Mouse (Mus musculus): Measurements from ENCODE around the gene Fam187b. TPM values are rescaled to one million over a fixed set of nuclear protein-coding genes. Genes with fewer than 3 reads are reported as not detected.

Gene Fam187b
- polyA plus RNA-seq, 1 experiment from 2014 or later, result 9.5 TPM

GRCm38 (mm10) chr7:31035291-31035690 is 61.7 kb downstream of the Fam187b start:
- no peak overlapping the region for H3K4me2 ChIP-seq (replicated peaks; ENCODE audit: low read depth, low read length)
- no peaks in the 10 kb centered on the region for H3K9me3 ChIP-seq (ENCODE audit: low read length)
- H3K4me3 ChIP-seq (ENCODE audit: low read depth, low read length), result no peak overlapping the region
- DNase-seq (ENCODE audit: low spot score) (no peak), ATAC-seq (no peak)
- no peak overlapping the region for H3K27ac ChIP-seq (ENCODE audit: low read length)
- 68% methylated on average over 11 of the region's 11 CpGs for WGBS
- no peaks in the 10 kb centered on the region for H3K27me3 ChIP-seq (replicated peaks; ENCODE audit: insufficient read depth, low read length)
- no peak overlapping the region for H3K9ac ChIP-seq (replicated peaks; ENCODE audit: low read depth)
- no peak for TF ChIP-seq EP300 (IDR thresholded peaks at IDR 0.05)
- TF ChIP-seq CTCF (IDR thresholded peaks at IDR 0.05), result no peak
- H3K36me3 ChIP-seq (ENCODE audit: insufficient read depth, low read length), result no peaks in the 10 kb centered on the region
- no peaks in the 10 kb centered on the region for H3K4me1 ChIP-seq (ENCODE audit: insufficient read depth, low read depth, low read length)

GRCm38 (mm10) chr7:31036917-31037316 is 63.3 kb downstream of the Fam187b start:
- DNase-seq (ENCODE audit: low spot score) (no peak), ATAC-seq (no peak)
- H3K4me1 ChIP-seq (ENCODE audit: insufficient read depth, low read depth, low read length), result no peaks in the 10 kb centered on the region
- H3K9me3 ChIP-seq (ENCODE audit: low read length), result no peaks in the 10 kb centered on the region
- no peaks in the 10 kb centered on the region for H3K27me3 ChIP-seq (replicated peaks; ENCODE audit: insufficient read depth, low read length)
- H3K4me2 ChIP-seq (replicated peaks; ENCODE audit: low read depth, low read length), result no peak overlapping the region
- no peak overlapping the region for H3K9ac ChIP-seq (replicated peaks; ENCODE audit: low read depth)
- H3K27ac ChIP-seq (ENCODE audit: low read length), result no peak overlapping the region
- no peaks in the 10 kb centered on the region for H3K36me3 ChIP-seq (ENCODE audit: insufficient read depth, low read length)
- TF ChIP-seq EP300 (IDR thresholded peaks at IDR 0.05) (no peak), CTCF (IDR thresholded peaks at IDR 0.05) (no peak)
- H3K4me3 ChIP-seq (ENCODE audit: low read depth, low read length), result no peak overlapping the region
- 71% methylated on average over 7 of the region's 7 CpGs for WGBS

GRCm38 (mm10) chr7:31037675-31038074 is 64.1 kb downstream of the Fam187b start:
- no peak for ATAC-seq
- TF ChIP-seq EP300 (IDR thresholded peaks at IDR 0.05) (no peak), CTCF (IDR thresholded peaks at IDR 0.05) (no peak)
- 55% methylated on average over 2 of the region's 2 CpGs for WGBS
- Histone ChIP-seq H3K4me2 (replicated peaks; ENCODE audit: low read depth, low read length) (no peak overlapping the region), H3K36me3 (ENCODE audit: insufficient read depth, low read length) (no peaks in the 10 kb centered on the region), H3K9ac (replicated peaks; ENCODE audit: low read depth) (no peak overlapping the region), H3K9me3 (ENCODE audit: low read length) (no peaks in the 10 kb centered on the region), H3K27ac (ENCODE audit: low read length) (no peak overlapping the region), H3K4me3 (ENCODE audit: low read depth, low read length) (no peak overlapping the region), H3K4me1 (ENCODE audit: insufficient read depth, low read depth, low read length) (no peaks in the 10 kb centered on the region), H3K27me3 (replicated peaks; ENCODE audit: insufficient read depth, low read length) (no peaks in the 10 kb centered on the region)
- DNase-seq (ENCODE audit: low spot score), result no peak

- no peaks in the 10 kb centered on the region for H3K36me3 ChIP-seq (ENCODE audit: insufficient read depth, low read length)
- no peak overlapping the region for H3K9ac ChIP-seq (replicated peaks; ENCODE audit: low read depth)
- no peak overlapping the region for H3K27ac ChIP-seq (ENCODE audit: low read length)
- ATAC-seq, result no peak
- no peak overlapping the region for H3K4me2 ChIP-seq (replicated peaks; ENCODE audit: low read depth, low read length)
- no peak for DNase-seq (ENCODE audit: low spot score)
- TF ChIP-seq CTCF (IDR thresholded peaks at IDR 0.05) (no peak), EP300 (IDR thresholded peaks at IDR 0.05) (no peak)
- WGBS, result 78% methylated on average over 4 of the region's 4 CpGs
- no peaks in the 10 kb centered on the region for H3K4me1 ChIP-seq (ENCODE audit: insufficient read depth, low read depth, low read length)
- H3K9me3 ChIP-seq (ENCODE audit: low read length), result no peaks in the 10 kb centered on the region
- no peaks in the 10 kb centered on the region for H3K27me3 ChIP-seq (replicated peaks; ENCODE audit: insufficient read depth, low read length)
- H3K4me3 ChIP-seq (ENCODE audit: low read depth, low read length), result no peak overlapping the region
These were observed 65.4 kb downstream of the Fam187b start for GRCm38 (mm10) chr7:31039011-31039410.

Other genes starting within 250 kb of the Fam187b start
- 179 and 193 TPM in 2 replicates for gene Tmem147, start 244.2 kb upstream of the Fam187b start, polyA plus RNA-seq (2015; fragmentation: Nextera tagmentation; extraction: Ambion mirVana)
- 0.18 and 0.21 TPM in 2 replicates for gene Gapdhs, start 230.1 kb upstream of the Fam187b start, polyA plus RNA-seq (2015; fragmentation: Nextera tagmentation; extraction: Ambion mirVana)
- gene Sbsn, start 222.3 kb upstream of the Fam187b start, polyA plus RNA-seq (2015; fragmentation: Nextera tagmentation; extraction: Ambion mirVana), result 6.7 and 7.3 TPM in 2 replicates
- gene Dmkn, start 210.0 kb upstream of the Fam187b start, polyA plus RNA-seq (2015; fragmentation: Nextera tagmentation; extraction: Ambion mirVana), result 65.2 and 74.3 TPM in 2 replicates
- 2.1 and 4.4 TPM in 2 replicates for gene Krtdap, start 185.9 kb upstream of the Fam187b start, polyA plus RNA-seq (2015; fragmentation: Nextera tagmentation; extraction: Ambion mirVana)
- 1.1 and 1.4 TPM in 2 replicates for gene Ffar2, start 150.0 kb upstream of the Fam187b start, polyA plus RNA-seq (2015; fragmentation: Nextera tagmentation; extraction: Ambion mirVana)
- not detected in 2 replicates for gene Ffar3, start 117.6 kb upstream of the Fam187b start, polyA plus RNA-seq (2015; fragmentation: Nextera tagmentation; extraction: Ambion mirVana)
- not detected in 2 replicates for gene Ffar1, start 112.2 kb upstream of the Fam187b start, polyA plus RNA-seq (2015; fragmentation: Nextera tagmentation; extraction: Ambion mirVana)
- gene Cd22, start 93.4 kb upstream of the Fam187b start, polyA plus RNA-seq (2015; fragmentation: Nextera tagmentation; extraction: Ambion mirVana), result 0.35 and 0.79 TPM in 2 replicates
- 1.2 and 1.8 TPM in 2 replicates for gene Mag, start 58.9 kb upstream of the Fam187b start, polyA plus RNA-seq (2015; fragmentation: Nextera tagmentation; extraction: Ambion mirVana)
- not detected in 2 replicates for gene Hamp2, start 49.1 kb upstream of the Fam187b start, polyA plus RNA-seq (2015; fragmentation: Nextera tagmentation; extraction: Ambion mirVana)
- not detected in 2 replicates for gene Hamp, start 29.8 kb upstream of the Fam187b start, polyA plus RNA-seq (2015; fragmentation: Nextera tagmentation; extraction: Ambion mirVana)
- gene Usf2, start 17.0 kb upstream of the Fam187b start, polyA plus RNA-seq (2015; fragmentation: Nextera tagmentation; extraction: Ambion mirVana), result 19.6 and 21.1 TPM in 2 replicates
- 53.8 and 57.9 TPM in 2 replicates for gene Lsr, start 326 bp upstream of the Fam187b start, polyA plus RNA-seq (2015; fragmentation: Nextera tagmentation; extraction: Ambion mirVana)
- gene Fxyd5, start 68.7 kb downstream of the Fam187b start, polyA plus RNA-seq (2015; fragmentation: Nextera tagmentation; extraction: Ambion mirVana), result 168 and 206 TPM in 2 replicates
- gene Fxyd7, start 77.7 kb downstream of the Fam187b start, polyA plus RNA-seq (2015; fragmentation: Nextera tagmentation; extraction: Ambion mirVana), result 1.2 and 1.8 TPM in 2 replicates
- 175 and 211 TPM in 2 replicates for gene Fxyd1, start 83.4 kb downstream of the Fam187b start, polyA plus RNA-seq (2015; fragmentation: Nextera tagmentation; extraction: Ambion mirVana)
- 0.20 and 0.27 TPM in 2 replicates for gene Lgi4, start 85.6 kb downstream of the Fam187b start, polyA plus RNA-seq (2015; fragmentation: Nextera tagmentation; extraction: Ambion mirVana)
- gene Fxyd3, start 102.9 kb downstream of the Fam187b start, polyA plus RNA-seq (2015; fragmentation: Nextera tagmentation; extraction: Ambion mirVana), result 76.1 and 78.1 TPM in 2 replicates
- gene Hpn, start 141.5 kb downstream of the Fam187b start, polyA plus RNA-seq (2015; fragmentation: Nextera tagmentation; extraction: Ambion mirVana), result 19.5 and 20.5 TPM in 2 replicates
- 4.5 and 4.9 TPM in 2 replicates for gene Scn1b, start 153.2 kb downstream of the Fam187b start, polyA plus RNA-seq (2015; fragmentation: Nextera tagmentation; extraction: Ambion mirVana)
- gene Gramd1a, start 182.1 kb downstream of the Fam187b start, polyA plus RNA-seq (2015; fragmentation: Nextera tagmentation; extraction: Ambion mirVana), result 31.7 and 33.8 TPM in 2 replicates

All from lung, postnatal 0 days (tissue).